Mouse (Mus musculus): ENCODE data around the gene Cdk14. TPM values are rescaled to one million over a fixed set of nuclear protein-coding genes. Genes with fewer than 3 reads are reported as not detected.

Cdk14 gene
- polyA plus RNA-seq, 1 experiment from 2014 or later: 19.7 TPM

GRCm38 (mm10) chr5:4990237-4990636 lies 429.9 kb downstream of the Cdk14 start:
- Histone ChIP-seq H3K9ac (replicated peaks; ENCODE audit: low read depth) (no peak overlapping the region), H3K4me1 (ENCODE audit: insufficient read depth, low read depth, low read length) (no peaks in the 10 kb centered on the region)
- 68% methylated on average over 5 of the region's 5 CpGs for WGBS

GRCm38 (mm10) chr5:4986181-4986580 lies 433.9 kb downstream of the Cdk14 start:
- Histone ChIP-seq H3K4me1 (ENCODE audit: insufficient read depth, low read depth, low read length) (no peaks in the 10 kb centered on the region), H3K27ac (ENCODE audit: low read length) (no peak overlapping the region), H3K4me3 (ENCODE audit: low read depth, low read length) (no peak overlapping the region), H3K27me3 (replicated peaks; ENCODE audit: insufficient read depth, low read length) (no peaks in the 10 kb centered on the region), H3K36me3 (ENCODE audit: insufficient read depth, low read length) (no peaks in the 10 kb centered on the region), H3K4me2 (replicated peaks; ENCODE audit: low read depth, low read length) (no peak overlapping the region), H3K9me3 (ENCODE audit: low read length) (no peaks in the 10 kb centered on the region), H3K9ac (replicated peaks; ENCODE audit: low read depth) (no peak overlapping the region)
- no peak for TF ChIP-seq EP300 (IDR thresholded peaks at IDR 0.05)
- TF ChIP-seq CTCF (IDR thresholded peaks at IDR 0.05): no peak
- WGBS: 72% methylated on average over 2 of the region's 2 CpGs
- DNase-seq (ENCODE audit: low spot score) (no peak), ATAC-seq (no peak)

More at GRCm38 (mm10) chr5:4990237-4990636, 429.9 kb downstream of the Cdk14 start:
- DNase-seq (ENCODE audit: low spot score) (no peak), ATAC-seq (no peak)
- Histone ChIP-seq H3K4me3 (ENCODE audit: low read depth, low read length) (no peak overlapping the region), H3K27ac (ENCODE audit: low read length) (no peak overlapping the region), H3K27me3 (replicated peaks; ENCODE audit: insufficient read depth, low read length) (no peaks in the 10 kb centered on the region), H3K9me3 (ENCODE audit: low read length) (no peaks in the 10 kb centered on the region), H3K36me3 (ENCODE audit: insufficient read depth, low read length) (no peaks in the 10 kb centered on the region), H3K4me2 (replicated peaks; ENCODE audit: low read depth, low read length) (no peak overlapping the region)
- no peak for TF ChIP-seq CTCF (IDR thresholded peaks at IDR 0.05)

- 72% methylated on average over 4 of the region's 4 CpGs for WGBS
- Histone ChIP-seq H3K36me3 (ENCODE audit: insufficient read depth, low read length) (no peaks in the 10 kb centered on the region), H3K9me3 (ENCODE audit: low read length) (no peaks in the 10 kb centered on the region), H3K9ac (replicated peaks; ENCODE audit: low read depth) (no peak overlapping the region), H3K4me3 (ENCODE audit: low read depth, low read length) (no peak overlapping the region), H3K27ac (ENCODE audit: low read length) (no peak overlapping the region), H3K4me1 (ENCODE audit: insufficient read depth, low read depth, low read length) (no peaks in the 10 kb centered on the region; the same call in 1 of the 2 replicates), H3K4me2 (replicated peaks; ENCODE audit: low read depth, low read length) (no peak overlapping the region), H3K27me3 (replicated peaks; ENCODE audit: insufficient read depth, low read length) (no peaks in the 10 kb centered on the region)
- ATAC-seq (no peak), DNase-seq (ENCODE audit: low spot score) (no peak)
- TF ChIP-seq CTCF (IDR thresholded peaks at IDR 0.05) (no peak), EP300 (IDR thresholded peaks at IDR 0.05) (no peak)
Measured at GRCm38 (mm10) chr5:4979551-4979950, 440.6 kb downstream of the Cdk14 start.

- H3K4me1 ChIP-seq (ENCODE audit: insufficient read depth, low read depth, low read length): no peaks in the 10 kb centered on the region
- ATAC-seq (no peak), DNase-seq (ENCODE audit: low spot score) (no peak)
- H3K9ac ChIP-seq (replicated peaks; ENCODE audit: low read depth): no peak overlapping the region
- H3K27ac ChIP-seq (ENCODE audit: low read length): no peak overlapping the region
- 68% methylated on average over 1 of the region's 1 CpGs for WGBS
- no peaks in the 10 kb centered on the region for H3K36me3 ChIP-seq (ENCODE audit: insufficient read depth, low read length)
- H3K4me2 ChIP-seq (replicated peaks; ENCODE audit: low read depth, low read length): no peak overlapping the region
- H3K27me3 ChIP-seq (replicated peaks; ENCODE audit: insufficient read depth, low read length): no peaks in the 10 kb centered on the region
- H3K4me3 ChIP-seq (ENCODE audit: low read depth, low read length): no peak overlapping the region
- TF ChIP-seq EP300 (IDR thresholded peaks at IDR 0.05) (no peak), CTCF (IDR thresholded peaks at IDR 0.05) (no peak)
- H3K9me3 ChIP-seq (ENCODE audit: low read length): no peaks in the 10 kb centered on the region
Measured at GRCm38 (mm10) chr5:4973408-4973807, 446.7 kb downstream of the Cdk14 start.

- Histone ChIP-seq H3K4me3 (ENCODE audit: low read depth, low read length) (no peak overlapping the region), H3K27me3 (replicated peaks; ENCODE audit: insufficient read depth, low read length) (no peaks in the 10 kb centered on the region), H3K27ac (ENCODE audit: low read length) (no peak overlapping the region), H3K36me3 (ENCODE audit: insufficient read depth, low read length) (no peaks in the 10 kb centered on the region), H3K9me3 (ENCODE audit: low read length) (no peaks in the 10 kb centered on the region), H3K4me2 (replicated peaks; ENCODE audit: low read depth, low read length) (no peak overlapping the region), H3K4me1 (ENCODE audit: insufficient read depth, low read depth, low read length) (no peaks in the 10 kb centered on the region), H3K9ac (replicated peaks; ENCODE audit: low read depth) (no peak overlapping the region)
- ATAC-seq (peak; percentile 72), DNase-seq (ENCODE audit: low spot score) (peak; percentile 89)
- no peak for TF ChIP-seq EP300 (IDR thresholded peaks at IDR 0.05)
- peak; percentile 96 for TF ChIP-seq CTCF (IDR thresholded peaks at IDR 0.05)
- 50% methylated on average over 15 of the region's 15 CpGs for WGBS
Measured at GRCm38 (mm10) chr5:4962063-4962610, 458.0 kb downstream of the Cdk14 start.

GRCm38 (mm10) chr5:4961636-4962035 lies 458.5 kb downstream of the Cdk14 start:
- TF ChIP-seq CTCF (IDR thresholded peaks at IDR 0.05) (no peak), EP300 (IDR thresholded peaks at IDR 0.05) (no peak)
- Histone ChIP-seq H3K9me3 (ENCODE audit: low read length) (no peaks in the 10 kb centered on the region), H3K27me3 (replicated peaks; ENCODE audit: insufficient read depth, low read length) (no peaks in the 10 kb centered on the region), H3K27ac (ENCODE audit: low read length) (no peak overlapping the region), H3K4me3 (ENCODE audit: low read depth, low read length) (no peak overlapping the region), H3K36me3 (ENCODE audit: insufficient read depth, low read length) (no peaks in the 10 kb centered on the region), H3K9ac (replicated peaks; ENCODE audit: low read depth) (no peak overlapping the region), H3K4me2 (replicated peaks; ENCODE audit: low read depth, low read length) (no peak overlapping the region), H3K4me1 (ENCODE audit: insufficient read depth, low read depth, low read length) (no peaks in the 10 kb centered on the region)
- 87% methylated on average over 1 of the region's 1 CpGs for WGBS
- no peak for ATAC-seq
- no peak for DNase-seq (ENCODE audit: low spot score)

DNA sequence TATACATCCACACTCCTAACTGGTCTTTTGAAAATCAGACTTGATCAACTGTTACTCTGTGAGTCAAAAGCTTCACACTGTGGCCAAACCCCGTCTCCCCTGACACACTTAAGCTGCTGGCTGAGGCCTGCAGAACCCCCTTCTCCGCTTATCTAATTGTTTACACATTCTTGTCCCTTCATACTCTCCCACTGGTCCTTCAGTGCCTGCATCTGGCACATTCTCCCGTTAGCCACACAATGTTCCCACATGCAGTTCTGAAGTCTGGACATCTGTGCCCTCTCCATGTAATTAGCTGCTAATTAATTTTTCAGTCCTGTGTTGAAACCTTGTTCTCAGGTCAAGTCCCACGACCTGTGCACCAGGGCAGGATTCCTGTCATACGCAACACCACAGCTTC lies 460.7 kb downstream of the Cdk14 start:
- no peaks in the 10 kb centered on the region for H3K4me1 ChIP-seq (ENCODE audit: insufficient read depth, low read depth, low read length)
- H3K36me3 ChIP-seq (ENCODE audit: insufficient read depth, low read length): no peaks in the 10 kb centered on the region
- H3K27ac ChIP-seq (ENCODE audit: low read length): no peak overlapping the region
- H3K4me2 ChIP-seq (replicated peaks; ENCODE audit: low read depth, low read length): no peak overlapping the region
- 16% methylated on average over 5 of the region's 5 CpGs for WGBS
- no peaks in the 10 kb centered on the region for H3K27me3 ChIP-seq (replicated peaks; ENCODE audit: insufficient read depth, low read length)
- H3K9me3 ChIP-seq (ENCODE audit: low read length): no peaks in the 10 kb centered on the region
- no peak overlapping the region for H3K4me3 ChIP-seq (ENCODE audit: low read depth, low read length)
- TF ChIP-seq EP300 (IDR thresholded peaks at IDR 0.05): peak; percentile 34; the same call in 1 of the 2 replicates
- TF ChIP-seq CTCF (IDR thresholded peaks at IDR 0.05): no peak
- ATAC-seq (peak; percentile 70), DNase-seq (ENCODE audit: low spot score) (peak; percentile 68)
- no peak overlapping the region for H3K9ac ChIP-seq (replicated peaks; ENCODE audit: low read depth)
